17 mouse cellular contexts compared by ENCODE assay signal in genomic region chr13:111470562-111471237, GRCm38 (mm10).
"Had no signal": no experiment of that assay in that cellular context is flagged by ENCODE, and none has a peak within 500 bp of the region (broad histone marks: within the 10 kb centered on the region; RNA-seq: fewer than 3 reads in every experiment).

No protein-coding gene starts in this region.

- H3K27me3 ChIP-seq: midbrain, embryonic 12.5 days; neural tube, embryonic 12.5 days; stomach, embryonic 15.5 days had no signal

- H3K4me3 ChIP-seq: midbrain, embryonic 10.5 days; midbrain, embryonic 12.5 days; neural tube, embryonic 12.5 days; stomach, embryonic 15.5 days had no signal

- H3K9me3 ChIP-seq: midbrain, embryonic 10.5 days; midbrain, embryonic 12.5 days; neural tube, embryonic 12.5 days; stomach, embryonic 15.5 days had no signal

- ATAC-seq: midbrain, embryonic 16.5 days had no signal

- H3K27ac ChIP-seq: liver, embryonic 14.5 days; macrophage; midbrain, embryonic 10.5 days; midbrain, embryonic 12.5 days; neural tube, embryonic 12.5 days; stomach, embryonic 15.5 days; stomach, postnatal 0 days had no signal

- H3K4me2 ChIP-seq: lung, embryonic 14.5 days; midbrain, embryonic 12.5 days; neural tube, embryonic 12.5 days; stomach, embryonic 15.5 days had no signal

- H3K9ac ChIP-seq: liver, embryonic 14.5 days; lung, embryonic 14.5 days; midbrain, embryonic 12.5 days; neural tube, embryonic 12.5 days; stomach, embryonic 15.5 days had no signal

- DNase-seq: lung, adult 18-20 months; lung, embryonic 14.5 days; lung, postnatal 14 days; lung, postnatal 36 days; midbrain, embryonic 14.5 days; right cerebral cortex, postnatal 14 days; thymus, adult 2 months; thymus, postnatal 25 days; thymus, postnatal 4 days had no signal
